Mouse (Mus musculus) heart, embryonic 13.5 days (tissue): ENCODE results near the gene Slc5a1. TPM values are rescaled to one million over a fixed set of nuclear protein-coding genes. Genes with fewer than 3 reads are reported as not detected.
A peak's percentile ranks its signal among the peaks of the same experiment; 100 is the strongest.

ENCODE experiments used
- ATAC-seq: fragments of 200-750 bp; cut with Nextera tagmentation; 2 replicates; pipeline ENCODE4 v1.8.0; 2017; ENCODE audit warnings: moderate TSS enrichment; ENCODE audit not compliant: insufficient number of reproducible peaks, low FRiP score, low TSS enrichment; ENCODE audit errors: extremely low read depth
- H3K27ac ChIP-seq: fragments of 300-500 bp; sonication (generic); replicated peaks from 2 replicates; pipeline ENCODE4 v1.5.1; 2015; ENCODE audit warnings: moderate library complexity, mild to moderate bottlenecking, inconsistent platforms
- H3K27me3 ChIP-seq: fragments of 300-500 bp; sonication (generic); replicated peaks from 2 replicates; pipeline ENCODE4 v1.6.1; 2015; ENCODE audit warnings: mild to moderate bottlenecking, inconsistent platforms
- H3K36me3 ChIP-seq: fragments of 300-500 bp; sonication (generic); 2 replicates; pipeline ENCODE4 v1.6.1; 2015; ENCODE audit warnings: mild to moderate bottlenecking, inconsistent platforms
- H3K4me1 ChIP-seq: fragments of 300-500 bp; sonication (generic); 2 replicates; pipeline ENCODE4 v1.6.1; 2015; ENCODE audit warnings: inconsistent platforms
- H3K4me2 ChIP-seq: fragments of 300-500 bp; sonication (generic); 2 replicates; pipeline ENCODE4 v1.6.1; 2015; ENCODE audit warnings: inconsistent platforms, mild to moderate bottlenecking, moderate library complexity
- H3K4me3 ChIP-seq: fragments of 300-500 bp; sonication (generic); 2 replicates; pipeline ENCODE4 v1.5.1; 2015; ENCODE audit warnings: moderate library complexity, mild to moderate bottlenecking, inconsistent platforms
- H3K9ac ChIP-seq: fragments of 300-500 bp; sonication (generic); 2 replicates; pipeline ENCODE4 v1.6.1; 2015; ENCODE audit warnings: inconsistent platforms, mild to moderate bottlenecking, moderate library complexity
- H3K9me3 ChIP-seq: fragments of 300-500 bp; sonication (generic); 2 replicates; pipeline ENCODE4 v1.6.1; 2016; ENCODE audit warnings: inconsistent platforms
- WGBS: fragments of 180-500 bp; shearing (Covaris S2); methylation state at CpG from one replicate; pipeline ENCODE4 v1.1.7; 2015; ENCODE audit warnings: mixed read lengths; 5-methylcytosine and 5-hydroxymethylcytosine counted together
- polyA plus RNA-seq: library from polyadenylated mRNA; unstranded; fragments of >200 nt; fragmentation: Nextera tagmentation; extraction: Ambion mirVana; gene quantifications from 2 replicates; pipeline ENCODE4 v1.2.1, GENCODE M21; 2015

Slc5a1 gene
- polyA plus RNA-seq = not detected in 2 replicates

GRCm38 (mm10) chr5:33104025-33104481 lies at the start of gene Slc5a1:
Gene Slc5a1 (plus strand): TSS chr5:33104219.
- peaks cover 56% of the 10 kb centered on the region for H3K27me3 ChIP-seq
- peak within 1 kb of the TSS; percentile 35 for H3K4me2 ChIP-seq
- H3K36me3 ChIP-seq = no peaks in the 10 kb centered on the region
- H3K4me1 ChIP-seq = no peaks in the 10 kb centered on the region
- peak within 1 kb of the TSS; percentile 31 for H3K4me3 ChIP-seq
- H3K27ac ChIP-seq = no peak within 1 kb of the TSS
- no peak within 1 kb of the TSS for H3K9ac ChIP-seq
- no peak for ATAC-seq
- H3K9me3 ChIP-seq = no peaks in the 10 kb centered on the region
- WGBS = 13% methylated on average over 25 of the region's 25 CpGs

- Histone ChIP-seq H3K4me3 (no peak overlapping the region), H3K27me3 (no peaks in the 10 kb centered on the region), H3K9me3 (no peaks in the 10 kb centered on the region), H3K4me1 (peaks cover 4% of the 10 kb centered on the region; the same call in 1 of the 2 replicates), H3K27ac (no peak overlapping the region), H3K36me3 (no peaks in the 10 kb centered on the region), H3K4me2 (no peak overlapping the region), H3K9ac (no peak overlapping the region)
- no peak for ATAC-seq
- 73% methylated on average over 10 of the region's 10 CpGs for WGBS
Observed at GRCm38 (mm10) chr5:33056126-33056765, 47.8 kb upstream of the Slc5a1 start.

- Histone ChIP-seq H3K27ac (no peak overlapping the region), H3K36me3 (no peaks in the 10 kb centered on the region), H3K4me3 (no peak overlapping the region), H3K9ac (no peak overlapping the region), H3K4me1 (no peaks in the 10 kb centered on the region), H3K27me3 (no peaks in the 10 kb centered on the region), H3K4me2 (no peak overlapping the region), H3K9me3 (no peaks in the 10 kb centered on the region)
- ATAC-seq = no peak
Observed at GRCm38 (mm10) chr5:33070071-33070470, 33.9 kb upstream of the Slc5a1 start.

GRCm38 (mm10) chr5:33076490-33077191 lies 27.4 kb upstream of the Slc5a1 start:
- no peaks in the 10 kb centered on the region for H3K27me3 ChIP-seq
- no peak for ATAC-seq
- H3K9me3 ChIP-seq = no peaks in the 10 kb centered on the region
- H3K27ac ChIP-seq = no peak overlapping the region
- H3K36me3 ChIP-seq = no peaks in the 10 kb centered on the region
- WGBS = 38% methylated on average over 6 of the region's 6 CpGs
- no peak overlapping the region for H3K4me2 ChIP-seq
- H3K4me1 ChIP-seq = no peaks in the 10 kb centered on the region
- no peak overlapping the region for H3K4me3 ChIP-seq
- no peak overlapping the region for H3K9ac ChIP-seq

GRCm38 (mm10) chr5:33082896-33083295 lies 21.1 kb upstream of the Slc5a1 start:
- Histone ChIP-seq H3K4me3 (no peak overlapping the region), H3K27me3 (no peaks in the 10 kb centered on the region), H3K36me3 (no peaks in the 10 kb centered on the region), H3K27ac (no peak overlapping the region), H3K9me3 (no peaks in the 10 kb centered on the region), H3K4me1 (no peaks in the 10 kb centered on the region), H3K4me2 (no peak overlapping the region), H3K9ac (no peak overlapping the region)
- WGBS = 56% methylated on average over 1 of the region's 1 CpGs
- no peak for ATAC-seq

- Histone ChIP-seq H3K27me3 (no peaks in the 10 kb centered on the region), H3K4me1 (no peaks in the 10 kb centered on the region), H3K4me2 (no peak overlapping the region), H3K27ac (no peak overlapping the region), H3K4me3 (no peak overlapping the region), H3K9ac (no peak overlapping the region), H3K36me3 (no peaks in the 10 kb centered on the region), H3K9me3 (no peaks in the 10 kb centered on the region)
- 69% methylated on average over 5 of the region's 5 CpGs for WGBS
- no peak for ATAC-seq
Observed at GRCm38 (mm10) chr5:33084599-33084998, 19.4 kb upstream of the Slc5a1 start.

- Histone ChIP-seq H3K36me3 (no peaks in the 10 kb centered on the region), H3K9ac (no peak overlapping the region), H3K4me3 (no peak overlapping the region), H3K4me2 (no peak overlapping the region), H3K27ac (no peak overlapping the region), H3K9me3 (no peaks in the 10 kb centered on the region), H3K4me1 (no peaks in the 10 kb centered on the region), H3K27me3 (no peaks in the 10 kb centered on the region)
- WGBS = 81% methylated on average over 6 of the region's 6 CpGs
- no peak for ATAC-seq
Observed at GRCm38 (mm10) chr5:33091342-33091741, 12.7 kb upstream of the Slc5a1 start.

GRCm38 (mm10) chr5:33095315-33095714 lies 8.7 kb upstream of the Slc5a1 start:
- Histone ChIP-seq H3K4me3 (no peak overlapping the region), H3K27me3 (no peaks in the 10 kb centered on the region), H3K4me2 (no peak overlapping the region), H3K36me3 (no peaks in the 10 kb centered on the region), H3K4me1 (no peaks in the 10 kb centered on the region), H3K9ac (no peak overlapping the region), H3K9me3 (no peaks in the 10 kb centered on the region), H3K27ac (no peak overlapping the region)
- WGBS = 74% methylated on average over 4 of the region's 4 CpGs
- no peak for ATAC-seq

- no peaks in the 10 kb centered on the region for H3K4me1 ChIP-seq
- peaks cover 56% of the 10 kb centered on the region for H3K27me3 ChIP-seq
- no peak for ATAC-seq
- H3K4me3 ChIP-seq = no peak overlapping the region
- 46% methylated on average over 12 of the region's 12 CpGs for WGBS
- H3K4me2 ChIP-seq = no peak overlapping the region
- H3K9me3 ChIP-seq = no peaks in the 10 kb centered on the region
- no peak overlapping the region for H3K27ac ChIP-seq
- no peaks in the 10 kb centered on the region for H3K36me3 ChIP-seq
- no peak overlapping the region for H3K9ac ChIP-seq
Observed at GRCm38 (mm10) chr5:33102369-33103055, 1.5 kb upstream of the Slc5a1 start.

- H3K4me2 ChIP-seq = no peak overlapping the region
- no peak for ATAC-seq
- no peaks in the 10 kb centered on the region for H3K36me3 ChIP-seq
Observed at GRCm38 (mm10) chr5:33104876-33105275, 857 bp downstream of the Slc5a1 start.

GRCm38 (mm10) chr5:33105660-33106059 lies 1.6 kb downstream of the Slc5a1 start:
- peaks cover 56% of the 10 kb centered on the region for H3K27me3 ChIP-seq
- H3K36me3 ChIP-seq = no peaks in the 10 kb centered on the region
- no peak overlapping the region for H3K4me3 ChIP-seq
- H3K4me1 ChIP-seq = no peaks in the 10 kb centered on the region
- H3K4me2 ChIP-seq = no peak overlapping the region
- H3K27ac ChIP-seq = no peak overlapping the region
- 70% methylated on average over 6 of the region's 6 CpGs for WGBS
- no peak overlapping the region for H3K9ac ChIP-seq
- ATAC-seq = no peak
- no peaks in the 10 kb centered on the region for H3K9me3 ChIP-seq

More at GRCm38 (mm10) chr5:33104876-33105275, 857 bp downstream of the Slc5a1 start:
- Histone ChIP-seq H3K27me3 (peaks cover 56% of the 10 kb centered on the region), H3K9me3 (no peaks in the 10 kb centered on the region), H3K9ac (no peak overlapping the region), H3K27ac (no peak overlapping the region), H3K4me1 (no peaks in the 10 kb centered on the region), H3K4me3 (no peak overlapping the region)
- 41% methylated on average over 1 of the region's 1 CpGs for WGBS
